Mouse (Mus musculus): ENCODE results near the gene Col19a1.

DNA sequence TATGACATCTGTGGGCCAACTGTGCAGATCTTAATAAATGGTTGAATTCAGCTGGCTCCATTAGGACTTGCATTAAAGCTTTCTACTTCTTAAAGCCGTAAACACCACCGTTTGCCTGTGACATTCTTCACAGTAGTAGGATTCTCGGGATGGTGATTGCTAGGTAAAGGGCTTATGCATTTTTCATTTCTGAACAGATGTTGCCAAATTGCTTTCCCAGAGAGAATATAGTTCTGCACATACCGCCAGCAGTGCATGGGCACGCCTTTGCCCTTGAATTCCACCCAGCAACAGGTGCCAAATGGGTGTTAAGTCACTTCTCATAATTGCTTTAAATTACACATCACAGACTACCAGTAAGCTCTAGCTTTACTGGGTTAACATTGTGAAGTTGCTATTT lies 103.1 kb downstream of the Col19a1 start:
- TF ChIP-seq CTCF (IDR thresholded peaks at IDR 0.05; ENCODE audit: borderline replicate concordance, insufficient read depth, low read depth, low read length) (no peak), POLR2A (IDR thresholded peaks at IDR 0.05; ENCODE audit: borderline replicate concordance, insufficient read depth, low read length) (no peak)
